Mouse (Mus musculus) lung, adult 2 months (tissue): ENCODE measurements around the gene Irf1.

Experiments
- CTCF ChIP-seq: fragments of 200-500 bp; IDR thresholded peaks from 2 replicates; pipeline ENCODE4 v1.5.1; 2011; ENCODE audit warnings: mild to moderate bottlenecking, low read length, control low read depth; ENCODE audit not compliant: insufficient read depth
- POLR2A ChIP-seq: fragments of 200-500 bp; IDR thresholded peaks from 2 replicates; pipeline ENCODE4 v1.6.1; 2011; ENCODE audit warnings: low read depth, mild to moderate bottlenecking, control low read depth, low read length, borderline replicate concordance; ENCODE audit errors: extremely low read depth

GRCm38 (mm10) chr11:53816841-53817375 lies 47.1 kb downstream of the Irf1 start:
- no peak for TF ChIP-seq POLR2A
- no peak for TF ChIP-seq CTCF
